Mouse (Mus musculus) cerebellum, postnatal 36 days (tissue): ENCODE results near the gene Gpatch8.
A peak's percentile ranks its signal among the peaks of the same experiment; 100 is the strongest.

Experiments
- DNase-seq, 2 experiments: peaks; one replicate each; pipeline ENCODE4 v3.0.0; 2021 to 2022; ENCODE audit warnings: mixed read lengths in 2 of 2

The Gpatch8 gene

GRCm38 (mm10) chr11:102556031-102556715 is at the start of gene Gpatch8:
Gene Gpatch8, minus strand, starts transcription at chr11:102556392.
- DNase-seq: peak; percentile 90 to 92

DNA sequence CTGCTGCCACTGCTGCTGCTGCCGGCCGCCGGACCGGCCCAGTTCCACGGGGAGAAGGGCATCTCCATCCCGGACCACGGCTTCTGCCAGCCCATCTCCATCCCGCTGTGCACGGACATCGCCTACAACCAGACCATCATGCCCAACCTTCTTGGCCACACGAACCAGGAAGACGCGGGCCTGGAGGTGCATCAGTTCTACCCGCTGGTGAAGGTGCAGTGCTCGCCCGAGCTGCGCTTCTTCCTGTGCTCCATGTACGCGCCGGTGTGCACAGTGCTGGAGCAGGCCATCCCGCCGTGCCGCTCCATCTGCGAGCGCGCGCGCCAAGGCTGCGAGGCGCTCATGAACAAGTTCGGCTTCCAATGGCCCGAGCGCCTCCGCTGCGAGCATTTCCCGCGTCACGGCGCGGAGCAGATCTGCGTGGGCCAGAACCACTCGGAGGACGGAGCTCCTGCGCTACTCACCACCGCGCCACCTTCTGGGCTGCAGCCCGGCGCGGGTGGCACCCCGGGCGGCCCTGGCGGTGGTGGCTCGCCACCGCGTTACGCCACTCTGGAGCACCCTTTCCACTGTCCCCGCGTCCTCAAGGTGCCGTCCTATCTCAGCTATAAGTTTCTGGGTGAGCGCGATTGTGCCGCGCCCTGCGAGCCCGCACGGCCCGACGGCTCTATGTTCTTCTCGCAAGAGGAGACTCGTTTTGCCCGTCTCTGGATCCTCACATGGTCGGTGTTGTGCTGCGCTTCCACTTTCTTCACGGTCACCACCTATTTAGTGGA is 48.8 kb upstream of the Gpatch8 start:
- DNase-seq: peak; percentile 40 to 47

DNA sequence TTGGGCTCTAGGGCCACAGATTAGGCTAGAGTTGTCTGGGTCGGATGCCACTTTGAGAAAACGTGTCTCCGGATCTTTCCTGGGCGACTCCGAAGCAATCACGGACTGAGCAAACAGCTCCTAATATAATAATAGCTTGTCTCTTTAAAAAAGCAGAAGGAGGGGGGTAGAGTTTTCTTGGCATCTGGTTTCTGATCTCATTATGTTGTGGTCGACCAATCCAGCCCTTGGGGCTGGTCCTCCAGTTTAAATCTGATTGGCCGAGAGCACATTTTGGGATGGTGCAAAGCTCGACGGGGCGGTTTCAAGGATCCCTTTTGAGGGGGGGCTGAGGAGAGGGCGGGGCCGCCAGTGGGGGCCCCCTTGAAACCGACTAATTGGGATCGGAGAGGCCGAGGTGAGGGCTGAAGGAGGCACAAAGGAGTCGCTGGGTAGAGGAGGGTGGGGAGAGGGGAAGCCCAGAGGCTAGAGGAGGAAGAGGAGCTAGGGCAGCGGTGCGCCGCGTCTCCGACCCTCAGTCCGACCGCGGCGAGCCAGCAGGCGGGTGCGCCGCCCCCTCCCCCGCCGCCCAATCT is 47.9 kb upstream of the Gpatch8 start, which contains the start of gene Fzd2:
TSS of gene Fzd2 (plus strand) at position 387 of the 575 bp plus-strand sequence.
- DNase-seq: peak; percentile 55 to 58

- no peak for DNase-seq
These were observed 47.3 kb upstream of the Gpatch8 start for GRCm38 (mm10) chr11:102603496-102603850.

DNA sequence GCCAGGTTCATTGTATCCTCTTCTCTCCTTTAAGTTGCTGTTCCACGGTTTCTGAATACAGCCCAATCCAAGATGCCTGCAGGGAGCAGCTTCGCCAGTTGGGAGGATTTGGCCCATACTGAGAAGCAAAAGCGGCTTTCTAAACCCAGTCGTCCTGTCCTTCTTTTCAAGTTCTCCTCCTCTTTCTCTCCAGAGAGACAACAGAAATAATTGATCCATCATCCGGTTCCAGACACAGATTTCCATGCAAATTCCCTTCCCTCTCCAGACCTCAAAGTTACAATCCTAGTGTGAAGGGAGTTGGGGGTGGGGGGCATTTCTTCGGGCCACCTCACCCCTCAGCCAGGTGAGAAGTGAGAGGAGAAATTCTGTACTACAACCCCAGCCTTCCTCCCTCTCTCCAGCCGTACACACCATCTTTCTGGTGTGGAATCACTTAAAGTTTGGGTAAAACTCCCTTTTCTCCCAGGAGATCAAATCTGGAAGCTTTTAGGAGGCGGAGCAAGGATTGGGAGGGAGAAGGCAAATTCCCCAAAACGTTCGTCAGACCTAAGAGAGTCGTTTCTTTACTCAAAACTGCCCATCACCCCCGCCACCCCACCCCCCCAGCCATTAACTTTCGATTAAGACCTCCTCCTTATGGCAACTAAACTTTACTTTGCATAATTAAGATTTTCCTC is 46.8 kb upstream of the Gpatch8 start:
- no peak for DNase-seq

DNA sequence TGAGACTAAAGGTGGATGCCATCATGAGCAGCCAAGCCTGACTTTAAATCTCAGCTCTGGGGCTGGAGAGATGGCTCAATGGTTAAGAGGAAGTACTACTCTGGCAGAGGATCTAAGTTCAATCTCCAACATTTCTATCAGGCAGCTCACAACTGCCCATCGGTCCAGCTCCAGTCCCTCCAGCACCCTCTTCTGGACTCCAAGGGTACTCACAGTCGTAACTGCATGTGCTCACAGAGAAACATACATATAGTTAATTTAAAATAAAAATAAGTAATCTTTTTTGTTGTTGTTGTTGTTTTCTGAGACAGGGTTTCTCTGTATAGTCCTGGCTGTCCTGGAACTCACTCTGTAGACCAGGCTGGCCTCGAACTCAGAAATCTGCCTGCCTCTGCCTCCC is 43.7 kb upstream of the Gpatch8 start:
- DNase-seq: no peak

GRCm38 (mm10) chr11:102595341-102595820 is 39.2 kb upstream of the Gpatch8 start:
- DNase-seq: no peak

DNA sequence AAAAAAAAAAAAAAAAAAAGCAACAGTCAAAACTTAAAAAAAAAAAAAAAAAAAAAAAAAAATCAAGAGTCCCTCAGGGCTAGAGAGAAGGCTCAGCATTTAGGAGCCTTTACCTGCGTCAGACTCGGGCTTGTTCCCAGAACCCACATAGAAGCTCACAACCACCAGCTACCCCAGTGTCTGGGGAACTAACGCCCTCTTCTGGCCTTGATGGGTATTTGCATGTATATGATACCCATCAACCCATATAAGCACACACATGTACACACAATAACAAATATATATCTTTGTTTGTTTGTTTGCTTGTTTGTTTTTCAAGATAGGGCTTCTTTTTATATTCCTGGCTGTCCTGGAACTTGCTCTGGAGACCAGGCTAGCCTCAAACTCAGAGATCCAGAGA is 31.4 kb upstream of the Gpatch8 start:
- no peak for DNase-seq

DNA sequence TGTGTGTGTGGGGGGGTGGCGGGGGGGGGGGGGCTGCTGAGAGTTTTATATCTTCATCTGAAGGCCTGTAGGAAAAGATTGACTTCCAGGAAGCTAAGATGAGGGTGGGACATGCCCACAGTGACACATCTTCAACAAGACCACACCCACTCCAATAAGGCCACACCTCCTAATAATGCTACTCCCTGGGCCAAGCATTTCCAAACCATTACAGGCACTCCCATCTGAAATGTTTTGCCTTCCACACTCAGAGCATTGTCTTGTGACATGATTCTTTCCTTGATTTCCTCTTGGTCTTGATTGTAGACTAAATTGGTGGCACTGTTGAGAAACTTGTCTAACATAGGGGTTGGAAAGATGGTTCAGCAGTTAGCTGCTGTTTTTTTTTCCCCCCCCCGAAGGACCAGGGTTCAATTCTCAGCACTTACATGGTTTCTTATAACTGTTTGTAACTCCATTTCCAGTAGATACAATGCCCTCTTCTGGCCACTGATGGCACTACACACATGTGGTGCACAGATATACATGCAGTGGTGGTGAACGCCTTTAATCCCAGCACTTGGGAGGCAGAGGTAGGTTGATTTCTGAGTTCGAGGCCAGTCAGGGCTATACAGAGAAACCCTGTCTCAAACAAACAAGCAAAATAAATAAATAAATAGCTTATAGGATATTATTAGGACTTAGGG is 30.4 kb upstream of the Gpatch8 start:
- no peak for DNase-seq

- DNase-seq: no peak
These were observed 26.5 kb upstream of the Gpatch8 start for GRCm38 (mm10) chr11:102582736-102583135.

- DNase-seq: no peak
These were observed 25.9 kb upstream of the Gpatch8 start for GRCm38 (mm10) chr11:102582016-102582610.

DNA sequence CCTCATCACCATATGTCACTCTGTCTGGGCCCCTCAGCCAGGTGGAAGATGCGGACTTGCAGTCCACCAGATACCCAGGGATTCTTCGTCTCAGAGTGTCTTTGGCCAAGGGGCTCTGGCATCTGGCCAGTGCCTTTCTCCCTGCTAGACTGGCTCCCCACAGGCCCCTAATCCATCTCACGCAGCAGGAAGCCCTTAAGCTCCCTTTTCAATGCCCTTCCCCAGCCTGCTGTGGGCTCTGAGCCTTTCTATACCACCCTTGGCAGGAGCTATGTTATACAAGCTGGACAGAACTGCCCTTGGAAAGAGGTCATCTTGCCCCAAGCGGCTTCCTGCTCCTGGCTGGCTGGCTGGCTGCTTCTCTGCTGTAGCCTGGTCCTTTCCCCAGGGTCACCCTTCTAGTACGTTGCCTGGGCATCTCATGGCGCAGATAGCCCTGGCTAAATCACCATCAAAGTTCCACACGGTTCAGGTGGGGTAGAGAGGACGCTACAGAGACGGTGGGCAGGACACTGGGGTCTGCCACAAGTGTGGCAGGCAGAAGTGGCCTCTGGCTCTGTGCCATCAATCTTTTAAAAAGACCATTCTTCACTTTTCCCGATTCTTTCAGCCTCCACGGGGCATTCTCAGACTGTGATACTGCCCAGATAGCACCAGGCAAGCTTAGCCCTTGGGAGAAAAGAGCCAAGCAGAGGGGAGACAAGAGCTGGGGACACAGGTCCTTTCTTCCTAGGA is 25.3 kb upstream of the Gpatch8 start:
- peak; percentile 18 to 19 for DNase-seq

- DNase-seq: no peak
These were observed 23.8 kb upstream of the Gpatch8 start for GRCm38 (mm10) chr11:102580034-102580330.

DNA sequence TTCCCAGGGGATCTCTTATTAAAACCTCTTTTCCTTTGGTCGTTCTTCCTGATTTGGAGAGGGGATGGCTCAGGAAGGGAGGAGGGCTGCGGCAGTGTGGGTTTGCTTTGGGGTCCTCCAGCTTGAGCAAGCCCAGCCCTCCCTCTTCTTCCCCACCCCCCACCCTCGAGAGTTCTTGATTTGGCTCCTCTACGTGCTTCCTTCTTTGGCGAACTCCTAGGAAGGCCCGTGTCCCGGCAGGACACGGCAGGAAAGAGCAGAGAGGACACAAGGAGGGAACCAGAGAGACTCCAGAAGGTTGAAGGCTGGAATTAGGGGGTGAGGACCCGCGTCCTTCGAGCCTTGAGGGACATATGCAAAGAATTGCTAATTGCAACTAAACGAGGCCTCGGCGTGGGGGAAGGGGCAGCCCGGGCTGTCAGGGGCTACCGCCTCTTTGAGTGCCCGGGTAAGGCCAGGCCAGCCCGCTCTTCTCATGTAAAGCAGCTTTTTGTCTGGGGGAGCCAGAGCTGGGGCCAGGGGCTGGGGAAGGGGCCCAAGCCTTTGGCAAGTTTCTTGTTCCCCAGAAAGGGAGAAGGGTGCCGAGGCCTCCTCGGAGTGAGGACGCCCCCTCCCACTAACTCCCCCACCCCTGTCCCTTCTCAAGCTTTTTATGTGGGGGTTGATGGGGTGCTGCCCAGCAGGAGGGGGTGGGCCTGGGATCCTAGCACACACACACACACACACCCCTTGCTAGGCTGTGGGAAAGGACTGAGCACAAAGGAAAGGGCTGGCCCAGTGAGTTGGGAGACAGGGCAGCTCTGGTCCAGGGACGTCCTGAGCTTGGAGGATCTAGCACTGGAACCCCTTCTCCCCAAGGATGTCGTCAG is 23.2 kb upstream of the Gpatch8 start, which contains the start of gene Gm11627:
TSS of gene Gm11627 (minus strand) at position 297 of the 869 bp plus-strand sequence.
- DNase-seq: no peak

GRCm38 (mm10) chr11:102578341-102579118 is 22.3 kb upstream of the Gpatch8 start:
- DNase-seq: peak; percentile 59 to 72

DNA sequence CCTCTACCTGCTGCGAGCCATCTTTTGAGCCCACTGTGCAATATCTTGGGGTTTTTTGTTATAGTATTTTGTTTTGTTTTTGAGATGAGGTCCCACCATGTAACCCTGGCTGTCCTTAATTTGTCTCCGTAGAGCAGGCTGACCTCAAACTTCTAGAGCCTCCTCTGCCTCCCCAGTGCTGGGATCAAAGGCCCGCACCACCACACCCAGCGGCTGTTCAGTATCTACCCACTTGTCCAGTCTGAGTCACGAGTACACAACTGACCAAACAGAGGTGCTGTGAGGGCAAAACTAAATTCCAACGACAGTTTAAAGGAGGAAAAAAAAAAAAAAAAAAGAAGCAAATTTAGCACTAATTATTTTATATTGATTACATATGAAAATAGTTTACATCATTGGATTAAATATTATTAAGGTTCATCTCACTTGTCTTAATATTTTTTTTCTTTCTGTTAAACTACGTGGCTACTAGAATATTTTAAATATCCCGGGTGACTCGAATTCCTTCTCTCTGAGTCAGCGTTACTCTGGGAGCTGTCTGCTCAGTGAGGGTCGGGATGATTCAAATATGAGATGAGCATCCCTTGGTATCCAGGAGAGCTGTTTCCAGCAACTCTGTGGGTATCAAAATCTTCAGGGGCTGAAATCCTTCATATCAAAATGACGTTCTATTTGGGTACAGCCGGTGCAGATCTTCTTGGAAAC is 20.0 kb upstream of the Gpatch8 start:
- DNase-seq: no peak

- DNase-seq: no peak
These were observed 18.8 kb upstream of the Gpatch8 start for GRCm38 (mm10) chr11:102575034-102575433.

- peak; percentile 85 to 89 for DNase-seq
These were observed 16.9 kb upstream of the Gpatch8 start for GRCm38 (mm10) chr11:102572866-102573663.
